Mouse (Mus musculus) embryonic stem cell, embryonic (primary cell): Measurements from ENCODE around the gene Tmem221.

Source experiments
- CTCF ChIA-PET, 4 experiments: fragments of 300-600 bp in 2 of 4; fragments of 350-600 bp in 2 of 4; sonication (Branson Sonifier 250); formaldehyde crosslinking; loops; one replicate each; lab custom pipeline; 2022; ENCODE audit warnings: inconsistent platforms in 2 of 4; lab: Charles Lee
- POLR2A ChIA-PET, 4 experiments: fragments of 300-600 bp in 2 of 4; fragments of 350-600 bp in 2 of 4; sonication (Branson Sonifier 250); formaldehyde crosslinking; loops; one replicate each; lab custom pipeline; 2022; ENCODE audit warnings: antibody characterized with exemption in 4 of 4, inconsistent platforms in 1 of 4; lab: Charles Lee

Tmem221 gene

DNA sequence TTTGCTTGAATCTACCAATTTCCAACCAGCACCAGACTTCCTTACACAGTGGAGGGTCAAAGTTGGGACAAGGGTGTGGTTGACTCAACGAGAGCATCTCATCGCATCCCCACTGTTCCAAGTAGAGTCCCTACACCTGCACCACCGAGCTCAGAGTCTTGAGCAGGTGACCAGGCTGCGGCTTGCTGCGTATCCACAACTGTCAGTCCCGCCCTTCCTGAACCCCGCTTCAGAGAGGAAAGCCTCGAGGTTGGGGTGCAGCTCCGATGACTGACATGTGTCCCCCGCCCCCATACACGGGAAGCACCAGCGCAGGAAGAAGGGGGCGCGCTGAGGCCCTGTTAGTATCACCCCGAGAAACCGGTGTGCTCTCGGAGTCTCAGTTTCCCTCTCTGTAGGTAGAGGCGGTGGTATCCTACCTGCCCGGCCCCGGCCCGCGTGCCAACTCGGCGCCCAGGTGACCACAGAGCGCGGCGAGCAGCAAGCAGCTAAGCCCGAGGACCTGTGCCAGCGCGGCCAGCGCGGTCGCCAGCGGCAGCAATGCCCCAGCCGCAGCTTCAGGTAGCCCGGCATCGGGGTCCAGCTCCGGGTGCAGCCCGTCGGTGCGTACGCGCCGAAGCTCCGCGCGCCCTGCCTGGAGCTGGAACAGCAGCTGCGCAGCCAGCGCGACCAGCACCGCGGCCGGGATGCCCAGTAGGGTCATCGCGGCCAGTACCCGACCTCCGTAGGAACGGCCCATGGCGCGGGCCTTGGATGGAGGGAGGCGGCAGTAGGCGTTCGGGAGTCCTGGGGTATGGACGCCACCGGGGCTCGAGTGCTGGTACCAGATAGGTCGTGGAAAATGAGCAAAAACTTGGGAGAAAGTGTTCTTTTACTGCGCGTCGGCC lies at the start of gene Tmem221:
Tmem221 (minus strand) TSS at position 801 of the 887 bp plus-strand sequence.
- ChIA-PET CTCF (interaction anchor here (0.6 to 2.4 kb wide), 43 partner anchors 10 to 713 kb away, joined by 3 to 34 read pairs (median 4); partner anchors contain the start of genes Slc27a1 (in 2 of the 4), Abhd8 (in 1 of the 4), Colgalt1 (in 1 of the 4) and Fcho1 (in 1 of the 4)), POLR2A (interaction anchor here (0.5 to 3.3 kb wide), 70 partner anchors 8 to 719 kb away, joined by 3 to 66 read pairs (median 4); partner anchors contain the start of genes Colgalt1 (in 3 of the 4), Mvb12a (in 3 of the 4), Pgls (in 3 of the 4) and Slc27a1 (in 2 of the 4))

DNA sequence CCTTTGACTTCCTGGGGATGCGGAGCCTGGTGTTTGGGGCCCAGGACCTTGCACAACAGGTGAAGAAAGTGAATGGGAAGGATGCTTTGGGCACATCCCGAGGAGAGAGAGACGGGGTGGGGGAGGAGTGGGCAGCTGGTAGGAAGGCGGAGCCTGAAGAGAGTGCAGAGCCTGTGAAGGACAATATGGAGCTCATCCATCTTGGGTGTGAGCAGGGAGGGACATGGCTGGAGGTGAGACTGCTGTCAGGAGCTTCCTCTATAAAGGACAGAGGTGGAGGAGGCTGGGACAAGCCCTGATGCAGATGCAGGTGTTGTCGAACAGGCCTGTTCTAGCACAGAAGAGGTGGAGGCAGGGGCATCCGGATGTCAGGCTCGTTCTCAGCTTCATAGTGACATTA lies 45.4 kb upstream of the Tmem221 start:
- ChIA-PET POLR2A (interaction anchor here (0.9 to 5.3 kb wide), 29 partner anchors 8 to 140 kb away, joined by 3 to 88 read pairs (median 7); partner anchors contain the start of genes Pgls (in 3 of the 4), Colgalt1 (in 2 of the 4), Mrpl34 (in 2 of the 4) and Slc27a1 (in 2 of the 4)), CTCF (interaction anchor here in 3 of 4 experiments (0.6 to 2.7 kb wide), 8 partner anchors 26 to 81 kb away, joined by 3 to 21 read pairs (median 4); partner anchors contain the start of gene Slc27a1 (in 1 of the 3))

GRCm38 (mm10) chr8:71602666-71603334 lies 44.1 kb upstream of the Tmem221 start:
- ChIA-PET POLR2A (interaction anchor here (0.6 to 5.3 kb wide), 85 partner anchors 8 to 943 kb away, joined by 3 to 88 read pairs (median 4); partner anchors contain the start of genes Colgalt1 (in 4 of the 4), Mvb12a (in 3 of the 4), Pgls (in 3 of the 4) and Slc27a1 (in 3 of the 4)), CTCF (interaction anchor here (0.5 to 2.7 kb wide), 35 partner anchors 8 to 1229 kb away, joined by 3 to 21 read pairs (median 4); partner anchors contain the start of genes Tmem221 (in 2 of the 4), Colgalt1 (in 1 of the 4), Comp (in 1 of the 4) and Pgls (in 1 of the 4))

DNA sequence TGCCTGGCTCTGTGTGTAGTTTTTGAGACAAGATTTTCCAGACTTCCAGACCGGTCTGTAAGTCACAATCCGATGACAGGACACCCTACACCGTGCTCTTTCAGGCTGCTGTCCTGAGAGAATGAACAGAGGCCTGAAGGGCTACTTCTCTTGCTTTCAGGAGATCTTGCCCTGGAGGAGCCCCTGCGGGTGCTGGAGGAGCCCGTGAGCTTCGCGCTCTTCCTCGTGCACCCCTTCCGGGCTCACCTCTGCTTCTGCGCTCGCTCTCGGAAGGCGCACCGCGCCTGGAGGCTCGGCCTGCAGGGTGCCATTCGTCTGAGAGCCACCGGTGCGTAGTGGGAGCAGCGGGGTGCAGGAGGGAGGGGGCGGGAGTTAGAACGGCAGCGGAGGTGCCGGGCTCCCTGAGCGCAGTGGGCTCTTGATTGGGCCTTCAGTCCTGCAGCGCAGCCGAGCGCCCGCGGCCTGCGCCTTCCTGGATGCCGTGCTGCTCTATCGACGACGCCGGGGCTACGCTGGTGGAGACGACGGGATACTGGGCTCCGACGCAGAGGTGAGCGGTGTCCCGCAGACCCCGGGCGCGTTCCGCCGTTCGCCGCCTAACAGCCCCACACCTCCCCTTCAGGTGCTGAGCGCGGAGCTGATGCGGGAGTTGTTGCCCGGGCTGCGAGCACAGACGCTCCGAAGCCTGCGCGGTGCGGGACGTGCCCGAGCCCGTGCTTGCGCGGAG lies 43.4 kb upstream of the Tmem221 start:
- POLR2A ChIA-PET = interaction anchor here (0.6 to 5.3 kb wide), 56 partner anchors 8 to 904 kb away, joined by 3 to 88 read pairs (median 6); partner anchors contain the start of genes Colgalt1 (in 4 of the 4), Mvb12a (in 3 of the 4), Pgls (in 3 of the 4) and Slc27a1 (in 3 of the 4)

GRCm38 (mm10) chr8:71598841-71599240 lies 40.2 kb upstream of the Tmem221 start:
- CTCF ChIA-PET = interaction anchor here in 3 of 4 experiments (0.5 to 2.3 kb wide), 6 partner anchors 12 to 1597 kb away, joined by 3 to 6 read pairs (median 3); partner anchors contain the start of gene Tmem221 (in 1 of the 3)

More for the DNA sequence above, 43.4 kb upstream of the Tmem221 start:
- CTCF ChIA-PET = interaction anchor here (0.6 to 2.7 kb wide), 21 partner anchors 8 to 78 kb away, joined by 3 to 21 read pairs (median 4); partner anchors contain the start of genes Tmem221 (in 2 of the 4), Colgalt1 (in 1 of the 4) and Pgls (in 1 of the 4)

GRCm38 (mm10) chr8:71598375-71598774 lies 39.7 kb upstream of the Tmem221 start:
- POLR2A ChIA-PET = interaction anchor here in 2 of 4 experiments (0.8 to 3.9 kb wide), 9 partner anchors 13 to 40 kb away, joined by 3 to 17 read pairs (median 5); partner anchors contain the start of genes Colgalt1 (in 2 of the 2), Tmem221 (in 2 of the 2) and Slc27a1 (in 1 of the 2)
- CTCF ChIA-PET = interaction anchor here in 2 of 4 experiments (0.7 to 2.3 kb wide), 3 partner anchors 12 to 39 kb away, joined by 3 to 6 read pairs (median 3); partner anchors contain the start of gene Tmem221 (in 1 of the 2)

More at GRCm38 (mm10) chr8:71598841-71599240, 40.2 kb upstream of the Tmem221 start:
- POLR2A ChIA-PET = interaction anchor here in 2 of 4 experiments (0.8 to 3.9 kb wide), 8 partner anchors 12 to 40 kb away, joined by 3 to 17 read pairs (median 6); partner anchors contain the start of genes Colgalt1 (in 2 of the 2), Tmem221 (in 2 of the 2) and Slc27a1 (in 1 of the 2)

GRCm38 (mm10) chr8:71597451-71597850 lies 38.8 kb upstream of the Tmem221 start, which contains the start of gene Fam129c:
TSS of gene Fam129c (plus strand) at chr8:71597648.
- ChIA-PET POLR2A (interaction anchor here in 2 of 4 experiments (1.0 to 3.9 kb wide), 4 partner anchors 14 to 39 kb away, joined by 5 to 17 read pairs (median 12); partner anchors contain the start of genes Colgalt1 (in 1 of the 2) and Tmem221 (in 1 of the 2)), CTCF (interaction anchor here in 3 of 4 experiments (0.6 to 3.3 kb wide), 3 partner anchors 34 to 896 kb away, joined by 5 to 37 read pairs (median 9); no protein-coding TSS in a partner anchor)

- POLR2A ChIA-PET = interaction anchor here in 3 of 4 experiments (0.9 to 6.7 kb wide), 12 partner anchors 14 to 38 kb away, joined by 3 to 104 read pairs (median 4); partner anchors contain the start of genes Colgalt1 (in 2 of the 3), Tmem221 (in 2 of the 3), Nxnl1 (in 1 of the 3) and Slc27a1 (in 1 of the 3)
- CTCF ChIA-PET = interaction anchor here (0.8 to 6.5 kb wide), 31 partner anchors 10 to 133 kb away, joined by 3 to 40 read pairs (median 5); partner anchors contain the start of genes Slc27a1 (in 2 of the 4), Colgalt1 (in 1 of the 4), Nxnl1 (in 1 of the 4) and Tmem221 (in 1 of the 4)
These were observed 38.1 kb upstream of the Tmem221 start for GRCm38 (mm10) chr8:71596798-71597197.

- POLR2A ChIA-PET = interaction anchor here (0.6 to 6.7 kb wide), 23 partner anchors 9 to 89 kb away, joined by 3 to 104 read pairs (median 3); partner anchors contain the start of genes Colgalt1 (in 2 of the 4), Tmem221 (in 2 of the 4), Nxnl1 (in 1 of the 4) and Slc27a1 (in 1 of the 4)
- CTCF ChIA-PET = interaction anchor here (0.6 to 6.5 kb wide), 54 partner anchors 9 to 190 kb away, joined by 3 to 40 read pairs (median 4); partner anchors contain the start of genes Colgalt1 (in 3 of the 4), Slc27a1 (in 3 of the 4), Tmem221 (in 2 of the 4) and Ankle1 (in 1 of the 4)
These were observed 37.7 kb upstream of the Tmem221 start for GRCm38 (mm10) chr8:71596384-71596783.

DNA sequence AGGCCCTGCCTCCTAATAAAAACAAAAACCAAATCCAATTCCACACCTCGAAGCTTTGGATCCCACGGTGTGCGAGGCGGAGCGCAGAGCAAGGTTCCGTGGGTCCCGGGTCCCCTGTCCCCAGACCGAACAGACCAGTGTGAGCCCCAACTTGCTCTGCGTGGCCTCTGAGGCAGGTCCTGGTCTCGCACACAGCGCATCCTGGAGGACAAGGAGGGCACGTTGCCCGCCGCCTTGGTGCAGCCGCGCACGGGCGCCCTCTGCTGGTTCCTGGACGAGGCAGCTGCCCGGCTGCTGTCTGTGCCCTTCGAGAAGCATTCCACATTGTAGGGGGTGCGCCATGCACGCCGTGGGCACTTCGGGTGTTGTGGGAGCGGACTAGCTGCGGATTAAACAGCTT lies 37.2 kb upstream of the Tmem221 start:
- CTCF ChIA-PET = interaction anchor here (0.6 to 6.5 kb wide), 54 partner anchors 9 to 190 kb away, joined by 3 to 40 read pairs (median 4); partner anchors contain the start of genes Colgalt1 (in 3 of the 4), Slc27a1 (in 3 of the 4), Tmem221 (in 2 of the 4) and Ankle1 (in 1 of the 4)
- POLR2A ChIA-PET = interaction anchor here (0.6 to 6.7 kb wide), 27 partner anchors 9 to 88 kb away, joined by 3 to 104 read pairs (median 3); partner anchors contain the start of genes Colgalt1 (in 2 of the 4), Slc27a1 (in 2 of the 4), Tmem221 (in 2 of the 4) and Nxnl1 (in 1 of the 4)

DNA sequence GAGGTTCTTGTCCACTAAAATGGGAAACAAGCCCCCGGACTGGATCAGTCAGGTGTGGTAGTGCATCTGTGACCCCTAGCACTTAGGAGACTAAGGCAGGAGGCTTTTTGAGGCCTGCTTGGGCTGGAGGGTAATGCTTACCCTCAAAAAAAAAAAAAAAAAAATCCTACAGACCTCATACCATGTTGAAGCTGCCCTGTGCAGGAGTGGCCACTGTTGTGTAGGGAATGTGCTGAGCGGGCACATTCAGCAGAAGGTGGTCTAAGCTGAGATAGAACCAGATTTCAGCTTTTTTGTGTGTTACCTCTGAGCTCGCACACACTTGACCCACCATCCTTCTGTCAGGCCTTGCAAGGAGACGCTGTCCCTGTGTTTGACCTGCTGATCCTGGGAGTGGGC lies 35.7 kb upstream of the Tmem221 start:
- CTCF ChIA-PET = interaction anchor here in 3 of 4 experiments (0.6 to 6.5 kb wide), 12 partner anchors 9 to 1675 kb away, joined by 3 to 40 read pairs (median 5); partner anchors contain the start of gene Slc27a1 (in 1 of the 3)
- POLR2A ChIA-PET = interaction anchor here in 3 of 4 experiments (0.6 to 6.7 kb wide), 13 partner anchors 9 to 82 kb away, joined by 3 to 104 read pairs (median 6); partner anchors contain the start of genes Slc27a1 (in 3 of the 3), Jak3 (in 1 of the 3) and Mvb12a (in 1 of the 3)

DNA sequence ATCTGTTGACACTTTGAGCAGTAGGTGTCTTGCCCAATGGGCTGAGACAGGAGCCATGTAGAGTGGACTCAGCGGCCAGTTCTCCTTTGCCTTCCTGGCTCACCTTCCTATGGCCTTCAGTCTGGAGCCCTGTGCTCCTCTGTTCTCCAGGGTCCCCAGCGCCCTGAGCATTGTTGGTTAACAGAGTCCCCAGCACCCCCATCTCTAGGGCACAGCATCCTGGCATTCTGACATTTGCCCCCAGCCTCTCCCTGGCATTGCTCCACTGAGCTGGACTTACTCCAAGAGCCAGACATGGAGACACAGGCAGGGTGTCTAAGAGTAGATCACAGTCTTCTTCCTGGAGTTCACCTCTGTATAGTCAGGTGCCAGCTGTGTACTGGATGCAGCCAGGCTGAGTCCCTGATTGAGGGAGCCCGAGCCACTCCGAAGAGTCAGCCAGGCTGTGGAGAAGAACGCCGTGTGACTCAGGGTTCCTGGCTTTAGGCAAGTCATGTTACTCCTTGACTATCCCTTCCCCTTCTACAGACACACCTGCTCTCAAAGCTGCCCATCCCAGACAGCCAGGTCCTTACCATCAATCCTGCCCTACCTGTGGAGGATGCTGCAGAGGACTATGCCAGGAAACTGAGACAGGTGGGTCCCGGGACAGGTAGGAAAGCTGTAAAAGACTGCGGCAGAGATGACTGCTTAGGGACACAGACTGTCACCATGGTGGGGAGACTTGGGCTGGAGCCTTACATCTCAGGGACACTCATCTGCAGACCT lies 35.1 kb upstream of the Tmem221 start:
- ChIA-PET POLR2A (interaction anchor here in 3 of 4 experiments (0.5 to 6.7 kb wide), 24 partner anchors 9 to 108 kb away, joined by 3 to 104 read pairs (median 5); partner anchors contain the start of genes Slc27a1 (in 3 of the 3), B3gnt3 (in 1 of the 3), Colgalt1 (in 1 of the 3) and Jak3 (in 1 of the 3)), CTCF (interaction anchor here in 3 of 4 experiments (0.7 to 6.5 kb wide), 11 partner anchors 9 to 86 kb away, joined by 3 to 40 read pairs (median 4); partner anchors contain the start of gene Slc27a1 (in 1 of the 3))

DNA sequence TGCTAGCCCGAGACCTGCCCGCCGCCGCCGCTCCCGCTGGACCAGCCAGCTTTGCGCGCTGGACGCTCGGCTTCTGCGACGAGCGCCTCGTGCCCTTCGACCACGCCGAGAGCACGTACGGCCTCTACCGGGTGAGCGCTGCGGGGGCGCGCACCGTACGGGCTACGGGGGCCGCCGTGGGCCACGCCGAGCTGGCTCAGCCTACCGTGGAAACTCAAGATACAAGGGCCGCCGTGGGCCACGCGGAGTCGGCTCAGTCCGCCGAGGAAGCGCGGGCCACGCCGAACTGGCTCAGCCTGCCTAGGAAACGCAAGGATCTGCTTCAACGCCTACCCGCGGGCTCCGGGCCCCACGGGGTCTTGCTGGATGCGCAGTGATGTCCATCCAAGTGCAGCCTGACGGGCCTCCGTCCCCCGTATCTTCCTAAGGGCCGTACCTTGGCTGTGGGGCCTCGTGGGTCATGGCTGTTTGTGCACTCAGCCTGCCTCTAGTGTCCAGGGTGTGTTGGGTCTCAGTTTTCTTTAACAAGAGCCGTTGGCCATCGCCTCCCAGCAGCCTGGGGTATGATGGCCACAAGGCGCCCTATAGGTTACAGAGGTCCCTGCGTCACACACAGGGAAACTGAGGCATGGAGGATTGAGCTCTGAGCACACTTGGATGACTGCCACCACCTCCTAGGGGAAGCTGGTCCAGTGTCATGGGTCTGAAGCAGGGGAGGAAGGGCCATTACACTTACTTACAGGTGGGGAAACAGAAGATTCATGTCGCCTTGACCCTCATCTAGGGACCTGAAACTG lies 33.9 kb upstream of the Tmem221 start:
- POLR2A ChIA-PET = interaction anchor here (0.6 to 6.7 kb wide), 43 partner anchors 10 to 330 kb away, joined by 3 to 104 read pairs (median 5); partner anchors contain the start of genes Colgalt1 (in 3 of the 4), Slc27a1 (in 3 of the 4), Tmem221 (in 2 of the 4) and Jak3 (in 1 of the 4)
- CTCF ChIA-PET = interaction anchor here in 2 of 4 experiments (0.6 to 6.5 kb wide), 15 partner anchors 10 to 136 kb away, joined by 3 to 40 read pairs (median 7); partner anchors contain the start of genes Colgalt1 (in 1 of the 2), Slc27a1 (in 1 of the 2) and Tmem221 (in 1 of the 2)
